Mouse (Mus musculus): ENCODE data around the gene Cryba4.

DNA sequence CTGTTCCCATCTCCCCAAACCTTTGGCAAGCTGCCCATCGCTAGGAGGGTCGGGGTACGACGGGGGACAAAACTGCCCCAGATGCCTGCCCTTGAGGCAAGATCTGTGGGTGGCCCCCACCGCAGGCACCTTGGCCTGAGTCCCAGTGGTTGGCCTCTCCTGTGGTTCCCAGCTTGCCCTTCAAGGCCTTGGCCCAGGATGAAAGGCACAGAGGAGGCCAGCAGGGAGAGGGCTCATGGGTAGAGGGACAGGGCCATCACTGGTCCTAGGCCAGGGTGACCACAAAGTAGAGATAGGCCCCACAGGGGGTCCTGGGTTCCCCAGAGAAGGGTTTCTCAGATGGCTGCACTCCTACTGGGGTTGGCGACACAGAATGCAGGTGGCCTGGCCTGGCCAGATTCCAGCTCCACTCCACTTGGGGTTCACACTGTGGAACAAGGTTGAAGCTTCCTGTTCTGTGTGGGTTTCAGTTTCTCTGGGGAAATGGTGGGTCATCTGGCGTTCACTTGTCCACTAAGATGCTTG, 2.0 kb upstream of the Cryba4 start:
- TF ChIP-seq SIN3A (IDR thresholded peaks at IDR 0.05; ENCODE audit: low read length) = no peak
- no peak for TF ChIP-seq ZC3H11A (IDR thresholded peaks at IDR 0.05; ENCODE audit: low read depth, low read length)
- no peak for TF ChIP-seq CTCF (IDR thresholded peaks at IDR 0.05 in 2 of 3, conservative IDR thresholded peaks at IDR 0.05 in 1 of 3; ENCODE audit: control insufficient read depth in 1 of 3, insufficient read depth in 1 of 3, low read depth in 2 of 3, low read length in 3 of 3, poor library complexity in 1 of 3, severe bottlenecking in 1 of 3)
- no peak for TF ChIP-seq CHD2 (IDR thresholded peaks at IDR 0.05; ENCODE audit: low read length)
- no peak for TF ChIP-seq HCFC1 (IDR thresholded peaks at IDR 0.05; ENCODE audit: low read depth, low read length)
- TF ChIP-seq ZNF384 (IDR thresholded peaks at IDR 0.05; ENCODE audit: low read depth, low read length) = no peak
- TF ChIP-seq POLR2A (IDR thresholded peaks at IDR 0.05; ENCODE audit: control insufficient read depth in 1 of 2, insufficient read depth in 1 of 2, low read depth in 1 of 2, low read length in 2 of 2, poor library complexity in 1 of 2) = no peak
- no peak for TF ChIP-seq USF2 (IDR thresholded peaks at IDR 0.05; ENCODE audit: borderline replicate concordance in 1 of 2, insufficient read depth in 1 of 2, low read depth in 1 of 2, low read length in 2 of 2)
- TF ChIP-seq USF1 (IDR thresholded peaks at IDR 0.05; ENCODE audit: low read depth, low read length) = no peak
